Mouse (Mus musculus): ENCODE measurements around the gene Tnks1bp1. TPM values are rescaled to one million over a fixed set of nuclear protein-coding genes. Genes with fewer than 3 reads are reported as not detected.

Tnks1bp1 gene
- total and polyA plus RNA-seq, 2 experiments from 2014 or later, result 22.8 to 77.0 TPM

DNA sequence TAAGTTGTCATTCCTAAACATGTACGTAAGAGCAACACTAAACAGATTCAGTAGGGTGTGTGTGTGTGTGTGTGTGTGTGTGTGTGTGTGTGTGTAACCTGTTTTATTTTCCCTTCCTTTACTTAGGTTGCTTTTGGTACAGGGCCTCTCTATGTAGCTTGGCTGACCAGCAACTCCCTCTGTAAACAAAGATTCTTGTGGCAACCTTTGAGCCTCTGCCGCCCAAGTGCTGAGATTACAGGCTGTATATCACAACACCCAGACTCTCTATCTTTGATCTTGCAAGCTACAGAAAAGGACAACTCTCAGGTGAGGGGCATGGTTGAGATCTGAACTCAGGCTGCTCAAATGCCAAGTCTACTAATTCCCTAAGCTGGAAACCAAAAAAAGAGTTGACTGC is 38.6 kb upstream of the Tnks1bp1 start:
- Histone ChIP-seq H3K9ac (no peak overlapping the region), H3K27me3 (ENCODE audit: insufficient read depth, low read length) (no peaks in the 10 kb centered on the region), H3K4me3 (ENCODE audit: low read depth, low read length) (no peak overlapping the region), H3K4me2 (ENCODE audit: low read depth) (no peak overlapping the region), H3K36me3 (ENCODE audit: insufficient read depth) (no peaks in the 10 kb centered on the region), H3K27ac (ENCODE audit: low read depth, low read length) (no peak overlapping the region), H3K4me1 (ENCODE audit: insufficient read depth) (no peaks in the 10 kb centered on the region), H3K9me3 (ENCODE audit: low read length) (no peaks in the 10 kb centered on the region)
- 90% methylated on average over 2 of the region's 2 CpGs for WGBS
- ATAC-seq (no peak), DNase-seq (no peak)
- no peak for TF ChIP-seq CTCF (IDR thresholded peaks at IDR 0.05; ENCODE audit: low read depth)

DNA sequence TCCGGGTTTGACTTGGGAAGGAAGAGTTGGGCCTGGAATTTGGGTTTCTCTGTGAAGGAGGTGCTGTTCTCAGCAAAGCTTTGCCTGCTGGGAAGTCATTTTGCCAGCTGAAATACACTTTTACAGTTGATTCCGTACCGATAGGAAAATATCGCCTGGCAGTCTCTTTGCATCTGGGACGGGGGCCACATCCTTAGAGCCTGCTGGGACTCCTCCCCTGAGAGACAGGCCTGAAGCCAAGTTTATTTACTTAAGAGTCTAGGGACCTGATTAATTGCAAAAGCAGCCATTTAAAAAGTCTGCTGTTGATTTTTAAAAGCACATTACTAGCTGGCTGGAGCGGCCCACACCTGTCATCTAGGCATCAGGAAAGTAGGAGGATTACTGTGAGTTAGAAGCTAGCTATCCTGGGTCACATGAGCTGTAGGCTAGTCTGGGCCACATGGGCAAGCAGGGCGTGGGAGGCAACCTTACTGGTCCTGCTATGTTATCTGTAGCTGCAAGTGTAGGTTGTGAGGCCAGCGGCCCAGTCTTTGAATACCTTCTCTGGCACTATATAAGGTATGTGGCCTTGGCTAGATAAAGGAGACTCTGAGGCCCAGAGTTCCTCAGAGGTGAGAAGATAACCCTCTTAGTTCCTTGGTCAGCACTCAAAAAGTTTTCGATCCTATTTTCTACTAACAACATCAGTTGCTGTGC is 35.8 kb upstream of the Tnks1bp1 start:
- peak; percentile 59 for DNase-seq
- Histone ChIP-seq H3K36me3 (ENCODE audit: insufficient read depth) (no peaks in the 10 kb centered on the region), H3K27me3 (ENCODE audit: insufficient read depth, low read length) (no peaks in the 10 kb centered on the region), H3K4me2 (ENCODE audit: low read depth) (no peak overlapping the region), H3K9me3 (ENCODE audit: low read length) (no peaks in the 10 kb centered on the region), H3K4me1 (ENCODE audit: insufficient read depth) (no peaks in the 10 kb centered on the region), H3K4me3 (ENCODE audit: low read depth, low read length) (no peak overlapping the region), H3K9ac (no peak overlapping the region), H3K27ac (ENCODE audit: low read depth, low read length) (no peak overlapping the region)
- 65% methylated on average over 9 of the region's 9 CpGs for WGBS
- peak; percentile 30; the same call in 1 of the 2 replicates for ATAC-seq
- no peak for TF ChIP-seq CTCF (IDR thresholded peaks at IDR 0.05; ENCODE audit: low read depth)

DNA sequence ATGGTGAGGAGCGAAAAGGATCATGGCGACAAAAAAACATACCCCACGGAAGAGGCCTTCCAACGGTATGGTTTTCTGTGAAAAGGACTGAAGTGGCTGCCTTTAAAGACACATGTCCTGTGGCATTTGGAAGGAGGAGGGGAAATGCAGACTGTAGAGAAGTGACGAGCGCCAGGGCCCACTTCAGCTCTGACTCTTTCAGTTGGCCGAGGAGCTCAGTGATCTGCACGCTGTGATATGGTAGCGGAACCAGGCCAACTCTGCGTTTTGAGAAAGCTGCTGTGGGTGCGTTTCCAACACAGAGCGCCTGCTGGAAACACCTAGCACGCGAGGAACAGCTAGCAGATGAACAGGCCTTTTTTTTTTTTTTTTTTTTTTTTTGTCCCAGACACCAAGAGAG is 35.1 kb upstream of the Tnks1bp1 start:
- Histone ChIP-seq H3K4me2 (ENCODE audit: low read depth) (no peak overlapping the region), H3K36me3 (ENCODE audit: insufficient read depth) (no peaks in the 10 kb centered on the region), H3K4me1 (ENCODE audit: insufficient read depth) (no peaks in the 10 kb centered on the region), H3K9me3 (ENCODE audit: low read length) (no peaks in the 10 kb centered on the region), H3K27ac (ENCODE audit: low read depth, low read length) (no peak overlapping the region), H3K4me3 (ENCODE audit: low read depth, low read length) (no peak overlapping the region), H3K27me3 (ENCODE audit: insufficient read depth, low read length) (no peaks in the 10 kb centered on the region), H3K9ac (no peak overlapping the region)
- WGBS, result 75% methylated on average over 14 of the region's 14 CpGs
- ATAC-seq, result peak; percentile 68
- peak; percentile 71 for DNase-seq
- no peak for TF ChIP-seq CTCF (IDR thresholded peaks at IDR 0.05; ENCODE audit: low read depth)

DNA sequence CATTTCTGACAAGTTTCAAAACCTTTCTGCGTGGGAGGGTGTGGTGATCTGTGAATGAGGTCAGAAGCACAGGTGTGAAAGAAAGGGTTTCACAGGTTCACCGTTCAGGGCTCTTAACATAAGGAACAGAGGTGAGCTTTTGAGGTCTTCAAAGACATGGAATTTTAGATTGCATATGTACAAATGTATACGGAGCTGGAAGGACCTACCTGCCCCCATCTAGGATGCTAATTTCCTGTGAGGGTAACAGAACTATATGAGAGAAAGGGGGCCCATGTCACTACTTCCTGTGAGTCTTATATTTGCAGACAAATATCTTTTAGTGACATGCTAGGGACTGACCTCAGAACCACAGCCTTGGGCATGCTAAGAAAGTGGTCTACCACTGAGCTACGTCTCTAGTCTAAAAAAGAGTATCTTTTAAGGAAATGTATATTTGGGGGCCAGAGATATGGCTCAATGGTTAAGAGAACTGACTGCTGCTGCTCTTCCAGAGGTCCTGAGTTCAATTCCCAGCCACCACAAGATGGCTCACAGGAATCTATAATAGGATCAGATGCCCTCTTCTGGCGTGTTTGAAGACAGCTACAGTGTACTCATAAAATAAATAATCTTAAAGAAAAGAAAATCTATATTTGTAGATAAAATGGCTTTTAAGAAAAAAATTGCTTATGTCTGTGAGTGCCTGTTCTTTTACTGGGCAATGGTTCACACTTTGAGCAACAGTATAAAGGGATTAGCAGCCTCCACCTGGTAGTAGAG is 33.8 kb upstream of the Tnks1bp1 start:
- Histone ChIP-seq H3K9me3 (ENCODE audit: low read length) (no peaks in the 10 kb centered on the region), H3K27ac (ENCODE audit: low read depth, low read length) (no peak overlapping the region), H3K4me3 (ENCODE audit: low read depth, low read length) (no peak overlapping the region), H3K4me1 (ENCODE audit: insufficient read depth) (no peaks in the 10 kb centered on the region), H3K36me3 (ENCODE audit: insufficient read depth) (no peaks in the 10 kb centered on the region), H3K4me2 (ENCODE audit: low read depth) (no peak overlapping the region), H3K27me3 (ENCODE audit: insufficient read depth, low read length) (no peaks in the 10 kb centered on the region), H3K9ac (no peak overlapping the region)
- WGBS, result 84% methylated on average over 5 of the region's 5 CpGs
- TF ChIP-seq CTCF (IDR thresholded peaks at IDR 0.05; ENCODE audit: low read depth), result no peak
- no peak for ATAC-seq
- DNase-seq, result no peak

DNA sequence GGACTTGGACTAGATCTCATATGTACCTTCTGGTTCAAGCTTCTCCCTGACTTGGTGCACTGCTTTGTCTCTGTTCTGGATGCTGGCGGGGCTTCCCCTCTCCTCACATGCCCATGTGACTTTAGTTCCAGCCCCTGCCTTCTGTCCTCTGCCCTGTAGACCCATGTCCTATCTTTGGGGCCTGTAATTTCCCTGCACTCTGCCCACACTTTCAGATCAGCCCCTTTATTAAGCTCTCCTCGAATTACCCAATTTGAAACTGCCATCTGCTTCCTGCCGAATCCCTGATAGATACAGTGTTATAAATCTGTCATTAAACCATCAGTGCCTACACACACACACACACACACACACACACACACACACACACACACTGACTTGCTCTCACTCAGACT is 33.2 kb upstream of the Tnks1bp1 start:
- no peak overlapping the region for H3K27ac ChIP-seq (ENCODE audit: low read depth, low read length)
- no peaks in the 10 kb centered on the region for H3K36me3 ChIP-seq (ENCODE audit: insufficient read depth)
- H3K9me3 ChIP-seq (ENCODE audit: low read length), result no peaks in the 10 kb centered on the region
- no peak overlapping the region for H3K9ac ChIP-seq
- H3K4me3 ChIP-seq (ENCODE audit: low read depth, low read length), result no peak overlapping the region
- H3K4me2 ChIP-seq (ENCODE audit: low read depth), result no peak overlapping the region
- 35% methylated on average over 3 of the region's 3 CpGs for whole genome bisulfite sequencing
- no peak for TF ChIP-seq CTCF (IDR thresholded peaks at IDR 0.05; ENCODE audit: low read depth)
- H3K4me1 ChIP-seq (ENCODE audit: insufficient read depth), result no peaks in the 10 kb centered on the region
- no peaks in the 10 kb centered on the region for H3K27me3 ChIP-seq (ENCODE audit: insufficient read depth, low read length)
- ATAC-seq (0 out of 2 replicates have a peak, but pooled peaks have one; percentile 11), DNase-seq (no peak)

DNA sequence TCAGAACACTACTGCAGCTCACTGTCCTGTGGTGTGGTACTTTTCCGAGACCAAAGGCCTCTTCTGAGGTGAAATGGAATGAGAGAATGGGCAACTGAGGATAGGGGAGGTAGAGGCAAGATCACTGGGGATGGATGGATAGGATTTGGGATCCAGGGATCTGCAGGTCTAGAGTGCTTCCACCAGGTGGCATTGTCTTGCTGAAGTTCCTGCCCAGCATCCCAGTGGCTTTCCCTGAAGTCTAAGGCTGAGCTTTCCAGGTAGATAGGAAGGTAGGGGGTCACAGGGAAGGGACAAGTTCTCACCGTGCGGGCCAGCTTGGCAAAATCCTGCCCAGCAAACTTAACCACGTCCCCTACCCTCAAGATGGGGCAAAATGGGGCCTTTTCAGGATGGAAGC is 25.8 kb upstream of the Tnks1bp1 start:
- WGBS, result 24% methylated on average over 4 of the region's 4 CpGs
- Histone ChIP-seq H3K4me2 (ENCODE audit: low read depth) (no peak overlapping the region), H3K36me3 (ENCODE audit: insufficient read depth) (no peaks in the 10 kb centered on the region), H3K27ac (ENCODE audit: low read depth, low read length) (no peak overlapping the region), H3K9me3 (ENCODE audit: low read length) (no peaks in the 10 kb centered on the region), H3K4me3 (ENCODE audit: low read depth, low read length) (no peak overlapping the region), H3K9ac (no peak overlapping the region), H3K4me1 (ENCODE audit: insufficient read depth) (no peaks in the 10 kb centered on the region), H3K27me3 (ENCODE audit: insufficient read depth, low read length) (no peaks in the 10 kb centered on the region)
- TF ChIP-seq CTCF (IDR thresholded peaks at IDR 0.05; ENCODE audit: low read depth), result peak; percentile 72
- DNase-seq (peak; percentile 39), ATAC-seq (peak; percentile 43)

DNA sequence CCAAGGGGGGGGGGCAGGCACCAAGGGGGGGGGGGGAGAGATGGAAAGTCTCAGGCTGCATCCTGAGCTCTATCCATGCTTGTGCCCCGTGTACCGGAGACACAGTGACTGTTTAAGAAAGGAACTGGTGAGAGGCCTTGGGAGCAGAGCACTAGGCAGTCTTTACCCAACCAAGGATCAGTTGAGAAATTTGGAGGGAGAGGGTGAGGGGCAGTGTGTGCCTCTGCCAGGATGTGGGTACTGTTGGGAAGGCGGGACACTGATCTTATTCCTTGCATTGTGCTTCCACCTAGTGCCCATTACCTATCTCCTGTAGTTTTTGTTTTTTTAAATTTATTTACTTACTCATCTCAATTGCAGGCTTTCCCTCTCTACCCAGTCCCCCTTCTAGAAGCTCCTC is 21.6 kb upstream of the Tnks1bp1 start:
- WGBS, result 66% methylated on average over 3 of the region's 3 CpGs

More for the DNA sequence above, 21.6 kb upstream of the Tnks1bp1 start:
- no peak overlapping the region for H3K27ac ChIP-seq (ENCODE audit: low read depth, low read length)
- no peaks in the 10 kb centered on the region for H3K36me3 ChIP-seq (ENCODE audit: insufficient read depth)
- no peak overlapping the region for H3K9ac ChIP-seq
- no peak for TF ChIP-seq CTCF (IDR thresholded peaks at IDR 0.05; ENCODE audit: low read depth)
- H3K4me1 ChIP-seq (ENCODE audit: insufficient read depth), result no peaks in the 10 kb centered on the region
- no peak overlapping the region for H3K4me3 ChIP-seq (ENCODE audit: low read depth, low read length)
- ATAC-seq, result no peak
- no peaks in the 10 kb centered on the region for H3K27me3 ChIP-seq (ENCODE audit: insufficient read depth, low read length)
- H3K4me2 ChIP-seq (ENCODE audit: low read depth), result no peak overlapping the region
- DNase-seq, result no peak
- H3K9me3 ChIP-seq (ENCODE audit: low read length), result no peaks in the 10 kb centered on the region
